Mouse (Mus musculus) T-cell, adult 2 months (primary cell): ENCODE measurements around the gene Sphk2.
A peak's percentile ranks its signal among the peaks of the same experiment; 100 is the strongest.

ENCODE experiments used
- DNase-seq: peaks from one replicate; pipeline ENCODE4 v3.0.0; 2022; ENCODE audit warnings: low spot score

The Sphk2 gene

GRCm38 (mm10) chr7:45710477-45711191 lies 7.2 kb downstream of the Sphk2 start:
- no peak for DNase-seq

- DNase-seq = no peak
These were observed 8.0 kb downstream of the Sphk2 start for GRCm38 (mm10) chr7:45709677-45710355.

- no peak for DNase-seq
These were observed 8.8 kb downstream of the Sphk2 start for GRCm38 (mm10) chr7:45709036-45709435.

- no peak for DNase-seq
These were observed 9.5 kb downstream of the Sphk2 start for GRCm38 (mm10) chr7:45708221-45708761.

GRCm38 (mm10) chr7:45707375-45707967 lies 10.3 kb downstream of the Sphk2 start:
- peak; percentile 94 for DNase-seq

GRCm38 (mm10) chr7:45706721-45707241 lies 11.0 kb downstream of the Sphk2 start:
- peak; percentile 87 for DNase-seq

GRCm38 (mm10) chr7:45705873-45706281 lies 11.9 kb downstream of the Sphk2 start:
- no peak for DNase-seq

GRCm38 (mm10) chr7:45705443-45705864 lies 12.3 kb downstream of the Sphk2 start:
- peak; percentile 32 for DNase-seq

- DNase-seq = peak; percentile 100
These were observed 12.9 kb downstream of the Sphk2 start, which contains the start of gene Dbp for GRCm38 (mm10) chr7:45704730-45705442. Gene Dbp (plus strand): TSS chr7:45705088.

- peak; percentile 71 for DNase-seq
These were observed 13.7 kb downstream of the Sphk2 start for GRCm38 (mm10) chr7:45704046-45704559.

GRCm38 (mm10) chr7:45703521-45704033 lies 14.2 kb downstream of the Sphk2 start:
- no peak for DNase-seq

GRCm38 (mm10) chr7:45702809-45703520 lies 14.8 kb downstream of the Sphk2 start:
- DNase-seq = no peak

- no peak for DNase-seq
These were observed 15.5 kb downstream of the Sphk2 start for GRCm38 (mm10) chr7:45702316-45702715.

GRCm38 (mm10) chr7:45701607-45702006 lies 16.2 kb downstream of the Sphk2 start:
- no peak for DNase-seq

- no peak for DNase-seq
These were observed 16.7 kb downstream of the Sphk2 start for GRCm38 (mm10) chr7:45701072-45701471.

GRCm38 (mm10) chr7:45700301-45701015 lies 17.3 kb downstream of the Sphk2 start:
- DNase-seq = peak; percentile 70

- no peak for DNase-seq
These were observed 18.2 kb downstream of the Sphk2 start, which contains the start of gene Car11 for GRCm38 (mm10) chr7:45699523-45700141. Gene Car11 (plus strand): TSS chr7:45699843.

- DNase-seq = no peak
These were observed 19.9 kb downstream of the Sphk2 start for GRCm38 (mm10) chr7:45697894-45698293.

- peak; percentile 71 for DNase-seq
These were observed 22.7 kb downstream of the Sphk2 start for GRCm38 (mm10) chr7:45695098-45695497.
